Mouse (Mus musculus) ovary, postnatal 10 days (tissue): Measurements from ENCODE around the gene Hoxb7.

Source experiments
- DNase-seq: peaks from one replicate; pipeline ENCODE4 v3.0.0; 2022; ENCODE audit warnings: low spot score

Gene Hoxb7

GRCm38 (mm10) chr11:96284774-96285734, 1.4 kb upstream of the Hoxb7 start:
- DNase-seq, result no peak

- no peak for DNase-seq
Measured at GRCm38 (mm10) chr11:96286739-96287385, 439 bp downstream of the Hoxb7 start.

- no peak for DNase-seq
Measured at GRCm38 (mm10) chr11:96287411-96287810, 988 bp downstream of the Hoxb7 start.

- DNase-seq, result no peak
Measured at GRCm38 (mm10) chr11:96288455-96289221, 2.2 kb downstream of the Hoxb7 start.

- DNase-seq, result no peak
Measured at GRCm38 (mm10) chr11:96289293-96289692, 2.9 kb downstream of the Hoxb7 start.

- DNase-seq, result no peak
Measured at GRCm38 (mm10) chr11:96289837-96290236, 3.4 kb downstream of the Hoxb7 start.

- DNase-seq, result no peak
Measured at GRCm38 (mm10) chr11:96290705-96291355, 4.4 kb downstream of the Hoxb7 start.

- DNase-seq, result no peak
Measured at GRCm38 (mm10) chr11:96291681-96292564, 5.5 kb downstream of the Hoxb7 start, which contains the start of gene Hoxb6. Gene Hoxb6, plus strand, starts transcription at chr11:96292476.

- no peak for DNase-seq
Measured at GRCm38 (mm10) chr11:96292565-96293301, 6.3 kb downstream of the Hoxb7 start.

- DNase-seq, result no peak
Measured at GRCm38 (mm10) chr11:96293302-96293921, 7.0 kb downstream of the Hoxb7 start.

GRCm38 (mm10) chr11:96294245-96295091, 8.0 kb downstream of the Hoxb7 start:
- no peak for DNase-seq

- no peak for DNase-seq
Measured at GRCm38 (mm10) chr11:96295092-96295835, 8.8 kb downstream of the Hoxb7 start.

- no peak for DNase-seq
Measured at GRCm38 (mm10) chr11:96296997-96297396, 10.6 kb downstream of the Hoxb7 start.

- DNase-seq, result no peak
Measured at GRCm38 (mm10) chr11:96297428-96297827, 11.0 kb downstream of the Hoxb7 start.

GRCm38 (mm10) chr11:96297968-96298635, 11.7 kb downstream of the Hoxb7 start:
- DNase-seq, result no peak

GRCm38 (mm10) chr11:96298895-96299667, 12.7 kb downstream of the Hoxb7 start:
- DNase-seq, result no peak

- DNase-seq, result no peak
Measured at GRCm38 (mm10) chr11:96299781-96300180, 13.4 kb downstream of the Hoxb7 start.
